8 mouse cellular contexts compared by ENCODE assay signal in genomic region chr3:79542585-79542984, GRCm38 (mm10). TPM values are rescaled to one million over a fixed set of nuclear protein-coding genes. Genes with fewer than 3 reads are reported as not detected.
DNase-seq lines count a peak whose midpoint lies in the region; ATAC-seq and TF ChIP-seq lines count a peak whose summit lies in the region.
"Had no signal": no experiment of that assay in that cellular context is flagged by ENCODE, and none has a peak within 500 bp of the region (broad histone marks: within the 10 kb centered on the region; RNA-seq: fewer than 3 reads in every experiment).

No protein-coding gene starts in this region.

- no peak overlapping the region for H3K27ac ChIP-seq in ES-E14 (ENCODE audit: insufficient read depth, low read depth, low read length, poor library complexity, severe bottlenecking)
- H3K27ac ChIP-seq in embryonic fibroblast, embryonic 13.5 days (ENCODE audit: insufficient read depth, low read length) = peak overlapping the region; percentile 72
- peak overlapping the region; percentile 29 for H3K27ac ChIP-seq in liver, embryonic 13.5 days
- no peak overlapping the region for H3K27ac ChIP-seq in midbrain, embryonic 11.5 days (ENCODE audit: low read depth, low read length)
- H3K27ac ChIP-seq: embryonic facial prominence, embryonic 15.5 days had no signal

- in situ Hi-C loops in ES-E14 (cut with MboI; ENCODE audit: low sequenced_read_pairs in 2 of 2, unreplicated experiment in 2 of 2) = no loop called here

- no peak overlapping the region for H3K4me3 ChIP-seq in ES-E14 (ENCODE audit: insufficient read depth in 1 of 2, low read depth in 1 of 2, low read length in 2 of 2, poor library complexity in 1 of 2, severe bottlenecking in 1 of 2)
- H3K4me3 ChIP-seq in embryonic fibroblast, embryonic 13.5 days (ENCODE audit: insufficient read depth, low read length) = no peak overlapping the region
- 0 out of 2 replicates have a peak overlapping the region, but pooled peaks have one; percentile 6 for H3K4me3 ChIP-seq in liver, embryonic 13.5 days (replicated peaks)
- no peak overlapping the region for H3K4me3 ChIP-seq in midbrain, embryonic 11.5 days (ENCODE audit: low read depth, low read length)
- H3K4me3 ChIP-seq: embryonic facial prominence, embryonic 15.5 days had no signal

- H3K9me3 ChIP-seq in ES-E14 (ENCODE audit: control insufficient read depth, insufficient read depth, low read depth, low read length) = no peaks in the 10 kb centered on the region
- no peaks in the 10 kb centered on the region for H3K9me3 ChIP-seq in liver, embryonic 13.5 days (replicated peaks)
- no peaks in the 10 kb centered on the region for H3K9me3 ChIP-seq in midbrain, embryonic 11.5 days (ENCODE audit: control insufficient read depth, low read length)
- H3K9me3 ChIP-seq: embryonic facial prominence, embryonic 15.5 days had no signal

- H3K27me3 ChIP-seq in liver, embryonic 13.5 days = no peaks in the 10 kb centered on the region
- no peaks in the 10 kb centered on the region for H3K27me3 ChIP-seq in midbrain, embryonic 11.5 days (ENCODE audit: control insufficient read depth, insufficient read depth, low read length)
- H3K27me3 ChIP-seq: embryonic facial prominence, embryonic 15.5 days had no signal

- no peak for TF ChIP-seq POLR2A in embryonic fibroblast, embryonic 13.5 days (IDR thresholded peaks at IDR 0.05; ENCODE audit: low read depth, low read length)

- H3K4me2 ChIP-seq in liver, embryonic 13.5 days = peak overlapping the region; percentile 48
- no peak overlapping the region for H3K4me2 ChIP-seq in midbrain, embryonic 11.5 days
- H3K4me2 ChIP-seq: embryonic facial prominence, embryonic 15.5 days had no signal

- peak; percentile 89 for ATAC-seq in liver, embryonic 13.5 days (ENCODE audit: low read depth)
- ATAC-seq in midbrain, embryonic 11.5 days (ENCODE audit: low FRiP score) = no peak
- no peak for ATAC-seq in activated CD4-positive, CD25-positive, alpha-beta regulatory T cell, adult 4 months

- H3K9ac ChIP-seq in ES-E14 (ENCODE audit: insufficient read depth, low read depth, low read length, poor library complexity, severe bottlenecking) = no peak overlapping the region
- peak overlapping the region; percentile 59 for H3K9ac ChIP-seq in liver, embryonic 13.5 days
- no peak overlapping the region for H3K9ac ChIP-seq in midbrain, embryonic 11.5 days (ENCODE audit: low read length)
- H3K9ac ChIP-seq: embryonic facial prominence, embryonic 15.5 days had no signal

- TF ChIP-seq CTCF in embryonic fibroblast, embryonic 13.5 days (IDR thresholded peaks at IDR 0.05; ENCODE audit: borderline replicate concordance, insufficient read depth, low read length) = no peak

- WGBS in liver, embryonic 13.5 days (ENCODE audit: insufficient replicate concordance) = 7% methylated on average over 6 of the region's 6 CpGs
- 46% methylated on average over 6 of the region's 6 CpGs for WGBS in midbrain, embryonic 11.5 days

- 0 out of 2 replicates have a peak, but pooled peaks cover 2% of the 10 kb centered on the region for H3K36me3 ChIP-seq in ES-E14 (ENCODE audit: control insufficient read depth, insufficient read depth, low read length, poor library complexity, severe bottlenecking)
- peaks cover 18% of the 10 kb centered on the region for H3K36me3 ChIP-seq in liver, embryonic 13.5 days
- no peaks in the 10 kb centered on the region for H3K36me3 ChIP-seq in midbrain, embryonic 11.5 days (ENCODE audit: control insufficient read depth, insufficient read depth, low read length)

- DNase-seq in 416B (ENCODE audit: low read depth) = peak; percentile 90
- no peak for DNase-seq in ES-E14 (ENCODE audit: low read depth, low spot score)
- peak; percentile 68 for DNase-seq in liver, embryonic 13.5 days
- DNase-seq in midbrain, embryonic 11.5 days (ENCODE audit: low spot score, missing footprints) = no peak
- DNase-seq in gastrocnemius, postnatal 4 days (ENCODE audit: low spot score in 2 of 2) = no peak

- peaks cover 0 to 5% of the 10 kb centered on the region in 2 experiments; a peak in 2 of 4 replicates for H3K4me1 ChIP-seq in ES-E14 (ENCODE audit: control insufficient read depth in 2 of 2, insufficient read depth in 2 of 2, low read length in 2 of 2, poor library complexity in 1 of 2)
- H3K4me1 ChIP-seq in embryonic fibroblast, embryonic 13.5 days (ENCODE audit: control insufficient read depth, insufficient read depth, low read length) = peaks cover 9% of the 10 kb centered on the region
- H3K4me1 ChIP-seq in liver, embryonic 13.5 days (replicated peaks) = peaks cover 45% of the 10 kb centered on the region
- no peaks in the 10 kb centered on the region for H3K4me1 ChIP-seq in midbrain, embryonic 11.5 days (ENCODE audit: control insufficient read depth, insufficient read depth, low read length)

TF ChIP-seq in ES-E14, 5 proteins besides CTCF, POLR2A, EP300 and RAD21:
- TF ChIP-seq MAFK (IDR thresholded peaks at IDR 0.05; ENCODE audit: insufficient read depth, low read depth, low read length) (peak; percentile 57; the same call in 1 of the 2 replicates), ZNF384 (IDR thresholded peaks at IDR 0.05; ENCODE audit: low read depth, low read length) (no peak)

RNA-seq across cellular contexts. Expression of gene Fnip2, which starts 25.0 kb away (rescaled TPM):
- total RNA-seq in ES-E14 (2012; rRNA removed) = 21.6 and 29.1 TPM in 2 replicates
- polyA plus RNA-seq in embryonic fibroblast, embryonic 13.5 days (2011; ENCODE audit: insufficient read length, low read depth, missing spikeins) = 14.2 and 19.7 TPM in 2 replicates
- 3.5 and 3.8 TPM in 2 replicates for polyA plus RNA-seq in liver, embryonic 13.5 days (2015; fragmentation: Nextera tagmentation; extraction: Ambion mirVana)
- 4.9 and 5.5 TPM in 2 replicates for polyA plus RNA-seq in midbrain, embryonic 11.5 days (2014; fragmentation: Nextera tagmentation; extraction: Ambion mirVana)
- under 1 TPM; 0.34 to 0.46 TPM for polyA plus RNA-seq in activated CD4-positive, CD25-positive, alpha-beta regulatory T cell, adult 4 months (2017; shearing (Covaris generic))
- 10 to 100 TPM; 10.3 to 10.6 TPM for total RNA-seq in gastrocnemius, postnatal 4 days (2021)

RNA-seq across cellular contexts. Expression of gene Ppid, which starts 48.6 kb away (rescaled TPM):
- 118 and 159 TPM in 2 replicates for total RNA-seq in ES-E14 (2012; rRNA removed)
- polyA plus RNA-seq in embryonic fibroblast, embryonic 13.5 days (2011; ENCODE audit: insufficient read length, low read depth, missing spikeins) = 104 and 113 TPM in 2 replicates
- polyA plus RNA-seq in liver, embryonic 13.5 days (2015; fragmentation: Nextera tagmentation; extraction: Ambion mirVana) = 164 and 208 TPM in 2 replicates
- polyA plus RNA-seq in midbrain, embryonic 11.5 days (2014; fragmentation: Nextera tagmentation; extraction: Ambion mirVana) = 207 and 233 TPM in 2 replicates
- polyA plus RNA-seq in activated CD4-positive, CD25-positive, alpha-beta regulatory T cell, adult 4 months (2017; shearing (Covaris generic)) = 100 to 1,000 TPM in 1 of 2 experiments, 10 to 100 TPM in 1; 99.8 to 114 TPM
- total RNA-seq in gastrocnemius, postnatal 4 days (2021) = 10 to 100 TPM; 41.1 to 42.5 TPM

Comparison
In these comparisons a context has a peak if more than half of its experiments do, and no peak if none do; other contexts are left out.
1. DNase-seq: peak in 416B (single experiment) and liver, embryonic 13.5 days (single experiment); none in ES-E14 (single experiment), midbrain, embryonic 11.5 days (single experiment) and gastrocnemius, postnatal 4 days (0 of 2).
2. H3K27ac ChIP-seq: peak in embryonic fibroblast, embryonic 13.5 days (single experiment) and liver, embryonic 13.5 days (single experiment); none in ES-E14 (single experiment) and midbrain, embryonic 11.5 days (single experiment).